Mouse (Mus musculus): ENCODE results near the gene Mpv17l2. TPM values are rescaled to one million over a fixed set of nuclear protein-coding genes. Genes with fewer than 3 reads are reported as not detected.

Mpv17l2 gene
- polyA plus RNA-seq, 1 experiment = 61.6 TPM

- TF ChIP-seq POLR2A (IDR thresholded peaks at IDR 0.05; ENCODE audit: borderline replicate concordance, extremely low read depth, low read depth, low read length) (no peak), CTCF (IDR thresholded peaks at IDR 0.05; ENCODE audit: insufficient read depth, low read length) (no peak)
- WGBS = 77% methylated on average over 1 of the region's 1 CpGs
- Histone ChIP-seq H3K4me3 (replicated peaks; ENCODE audit: extremely low read depth, low read depth, low read length) (no peak overlapping the region), H3K4me1 (ENCODE audit: control insufficient read depth, insufficient read depth, low read length) (peaks cover 7% of the 10 kb centered on the region)
- no peak for DNase-seq
Observed at GRCm38 (mm10) chr8:70801830-70802229, 41.1 kb upstream of the Mpv17l2 start.

- H3K4me1 ChIP-seq (ENCODE audit: control insufficient read depth, insufficient read depth, low read length) = peaks cover 7% of the 10 kb centered on the region
- no peak for DNase-seq
- no peak overlapping the region for H3K4me3 ChIP-seq (replicated peaks; ENCODE audit: extremely low read depth, low read depth, low read length)
- 22% methylated on average over 15 of the region's 15 CpGs for WGBS
- TF ChIP-seq CTCF (IDR thresholded peaks at IDR 0.05; ENCODE audit: insufficient read depth, low read length) (no peak), POLR2A (IDR thresholded peaks at IDR 0.05; ENCODE audit: borderline replicate concordance, extremely low read depth, low read depth, low read length) (no peak)
Observed at GRCm38 (mm10) chr8:70801156-70801555, 40.4 kb upstream of the Mpv17l2 start.

GRCm38 (mm10) chr8:70800648-70801047 is 39.9 kb upstream of the Mpv17l2 start:
- H3K4me1 ChIP-seq (ENCODE audit: control insufficient read depth, insufficient read depth, low read length) = peaks cover 7% of the 10 kb centered on the region
- TF ChIP-seq POLR2A (IDR thresholded peaks at IDR 0.05; ENCODE audit: borderline replicate concordance, extremely low read depth, low read depth, low read length) (no peak), CTCF (IDR thresholded peaks at IDR 0.05; ENCODE audit: insufficient read depth, low read length) (no peak)
- 63% methylated on average over 10 of the region's 10 CpGs for WGBS
- no peak for DNase-seq
- no peak overlapping the region for H3K4me3 ChIP-seq (replicated peaks; ENCODE audit: extremely low read depth, low read depth, low read length)

- Histone ChIP-seq H3K4me1 (ENCODE audit: control insufficient read depth, insufficient read depth, low read length) (no peaks in the 10 kb centered on the region; the same call in 1 of the 2 replicates), H3K4me3 (replicated peaks; ENCODE audit: extremely low read depth, low read depth, low read length) (no peak overlapping the region)
- DNase-seq = no peak
- WGBS = 11% methylated on average over 15 of the region's 15 CpGs
- TF ChIP-seq CTCF (IDR thresholded peaks at IDR 0.05; ENCODE audit: insufficient read depth, low read length) = no peak
- TF ChIP-seq POLR2A (IDR thresholded peaks at IDR 0.05; ENCODE audit: borderline replicate concordance, extremely low read depth, low read depth, low read length) = no peak
Observed at GRCm38 (mm10) chr8:70798281-70798680, 37.5 kb upstream of the Mpv17l2 start.

GRCm38 (mm10) chr8:70797081-70798070 is 36.6 kb upstream of the Mpv17l2 start:
- Histone ChIP-seq H3K4me3 (replicated peaks; ENCODE audit: extremely low read depth, low read depth, low read length) (peak overlapping the region; percentile 60), H3K4me1 (ENCODE audit: control insufficient read depth, insufficient read depth, low read length) (peaks cover 4% of the 10 kb centered on the region; the same call in 1 of the 2 replicates)
- 1% methylated on average over 57 of the region's 57 CpGs for WGBS
- no peak for TF ChIP-seq POLR2A (IDR thresholded peaks at IDR 0.05; ENCODE audit: borderline replicate concordance, extremely low read depth, low read depth, low read length)
- TF ChIP-seq CTCF (IDR thresholded peaks at IDR 0.05; ENCODE audit: insufficient read depth, low read length) = no peak
- DNase-seq = peak; percentile 85

GRCm38 (mm10) chr8:70796403-70797080 is 35.8 kb upstream of the Mpv17l2 start:
- peak overlapping the region; percentile 12 for H3K4me3 ChIP-seq (replicated peaks; ENCODE audit: extremely low read depth, low read depth, low read length)
- DNase-seq = no peak
- peaks cover 7% of the 10 kb centered on the region for H3K4me1 ChIP-seq (ENCODE audit: control insufficient read depth, insufficient read depth, low read length)
- WGBS = 6% methylated on average over 54 of the region's 54 CpGs
- 0 out of 2 replicates have a peak, but pooled peaks have one; percentile 21 for TF ChIP-seq POLR2A (IDR thresholded peaks at IDR 0.05; ENCODE audit: borderline replicate concordance, extremely low read depth, low read depth, low read length)
- no peak for TF ChIP-seq CTCF (IDR thresholded peaks at IDR 0.05; ENCODE audit: insufficient read depth, low read length)

- WGBS = 91% methylated on average over 2 of the region's 2 CpGs
- TF ChIP-seq POLR2A (IDR thresholded peaks at IDR 0.05; ENCODE audit: borderline replicate concordance, extremely low read depth, low read depth, low read length) = no peak
- no peak for TF ChIP-seq CTCF (IDR thresholded peaks at IDR 0.05; ENCODE audit: insufficient read depth, low read length)
- DNase-seq = no peak
- peaks cover 16% of the 10 kb centered on the region for H3K4me1 ChIP-seq (ENCODE audit: control insufficient read depth, insufficient read depth, low read length)
- no peak overlapping the region for H3K4me3 ChIP-seq (replicated peaks; ENCODE audit: extremely low read depth, low read depth, low read length)
Observed at GRCm38 (mm10) chr8:70795370-70795769, 34.6 kb upstream of the Mpv17l2 start.

GRCm38 (mm10) chr8:70794215-70794614 is 33.5 kb upstream of the Mpv17l2 start:
- peaks cover 16% of the 10 kb centered on the region for H3K4me1 ChIP-seq (ENCODE audit: control insufficient read depth, insufficient read depth, low read length)
- 93% methylated on average over 2 of the region's 2 CpGs for WGBS
- DNase-seq = no peak
- TF ChIP-seq CTCF (IDR thresholded peaks at IDR 0.05; ENCODE audit: insufficient read depth, low read length) (no peak), POLR2A (IDR thresholded peaks at IDR 0.05; ENCODE audit: borderline replicate concordance, extremely low read depth, low read depth, low read length) (no peak)
- H3K4me3 ChIP-seq (replicated peaks; ENCODE audit: extremely low read depth, low read depth, low read length) = no peak overlapping the region

GRCm38 (mm10) chr8:70792700-70793099 is 32.0 kb upstream of the Mpv17l2 start:
- Histone ChIP-seq H3K4me1 (ENCODE audit: control insufficient read depth, insufficient read depth, low read length) (peaks cover 16% of the 10 kb centered on the region), H3K4me3 (replicated peaks; ENCODE audit: extremely low read depth, low read depth, low read length) (peak overlapping the region; percentile 59)
- TF ChIP-seq POLR2A (IDR thresholded peaks at IDR 0.05; ENCODE audit: borderline replicate concordance, extremely low read depth, low read depth, low read length) = no peak
- no peak for TF ChIP-seq CTCF (IDR thresholded peaks at IDR 0.05; ENCODE audit: insufficient read depth, low read length)
- DNase-seq = no peak
- 2% methylated on average over 19 of the region's 20 CpGs for WGBS

All from lung, adult 2 months (tissue).